Mouse (Mus musculus) limb, embryonic 11.5 days (tissue): ENCODE measurements around the gene Psd. TPM values are rescaled to one million over a fixed set of nuclear protein-coding genes. Genes with fewer than 3 reads are reported as not detected.

ENCODE experiments used
- ATAC-seq: fragments of 200-750 bp; cut with Nextera tagmentation; 2 replicates; pipeline ENCODE4 v1.8.0; 2017; ENCODE audit warnings: low read depth; ENCODE audit not compliant: insufficient number of reproducible peaks, low FRiP score, low TSS enrichment
- DNase-seq: peaks from one replicate; pipeline ENCODE4 v3.0.0-alpha.2; 2015; ENCODE audit warnings: low spot score
- H3K27ac ChIP-seq: fragments of 300-500 bp; sonication (generic); replicated peaks from 2 replicates; pipeline ENCODE4 v1.5.1; 2014; ENCODE audit warnings: low read depth, mild to moderate bottlenecking, low read length
- H3K27me3 ChIP-seq: fragments of 300-500 bp; sonication (generic); 2 replicates; pipeline ENCODE4 v1.6.1; 2014; ENCODE audit warnings: mild to moderate bottlenecking, low read length, mixed read lengths; ENCODE audit not compliant: control insufficient read depth, insufficient read depth
- H3K36me3 ChIP-seq: fragments of 300-500 bp; sonication (generic); 2 replicates; pipeline ENCODE4 v1.6.1; 2014; ENCODE audit warnings: mild to moderate bottlenecking, low read length, moderate library complexity, mixed read lengths; ENCODE audit not compliant: control insufficient read depth, insufficient read depth
- H3K4me1 ChIP-seq: fragments of 300-500 bp; sonication (generic); 2 replicates; pipeline ENCODE4 v1.6.1; 2014; ENCODE audit warnings: low read length, mixed read lengths; ENCODE audit not compliant: control insufficient read depth, insufficient read depth
- H3K4me2 ChIP-seq: fragments of 300-500 bp; sonication (generic); 2 replicates; pipeline ENCODE4 v1.6.1; 2014; ENCODE audit warnings: low read depth, mild to moderate bottlenecking, moderate library complexity; ENCODE audit not compliant: severe bottlenecking
- H3K4me3 ChIP-seq: fragments of 300-500 bp; sonication (generic); 2 replicates; pipeline ENCODE4 v1.5.1; 2014; ENCODE audit warnings: low read depth, low read length
- H3K9ac ChIP-seq: fragments of 300-500 bp; sonication (generic); 2 replicates; pipeline ENCODE4 v1.6.1; 2014; ENCODE audit warnings: mild to moderate bottlenecking, low read length
- H3K9me3 ChIP-seq: fragments of 300-500 bp; sonication (generic); 2 replicates; pipeline ENCODE4 v1.6.1; 2016; ENCODE audit warnings: low read length; ENCODE audit not compliant: control insufficient read depth
- WGBS: fragments of 180-500 bp; shearing (Covaris S2); extraction: QIAGEN DNeasy Blood & Tissue Kit; methylation state at CpG from one replicate; pipeline ENCODE4 v1.1.7; 2014; 5-methylcytosine and 5-hydroxymethylcytosine counted together
- polyA plus RNA-seq: library from polyadenylated mRNA; unstranded; fragments of >200 nt; fragmentation: Nextera tagmentation; extraction: Ambion mirVana; gene quantifications from 2 replicates; pipeline ENCODE4 v1.2.1, GENCODE M21; 2014

Psd gene
- polyA plus RNA-seq, 1 experiment from 2014 or later, result 1.7 TPM

DNA sequence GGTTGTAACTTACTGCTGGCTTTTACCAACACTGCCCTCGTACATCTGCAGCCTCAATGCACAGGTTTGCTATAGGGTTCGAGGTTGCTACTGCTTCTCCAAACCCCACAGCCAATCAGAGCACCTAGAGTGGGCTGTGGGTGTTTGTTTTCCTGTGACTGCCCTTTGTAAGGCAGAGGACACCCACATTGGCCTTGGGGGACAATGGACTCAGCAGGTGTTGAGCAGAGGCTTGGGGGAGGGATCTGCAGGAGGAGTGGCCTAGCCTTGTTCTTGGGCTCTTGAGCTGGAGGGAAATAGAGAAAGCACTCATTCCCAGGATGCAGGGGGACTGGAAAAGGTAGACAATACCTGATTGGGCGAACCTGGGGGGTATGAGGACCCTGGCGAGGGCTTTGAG lies 31.4 kb upstream of the Psd start:
- ATAC-seq (no peak), DNase-seq (no peak)
- H3K4me1 ChIP-seq, result peaks cover 2% of the 10 kb centered on the region; the same call in 1 of the 2 replicates
- H3K9ac ChIP-seq, result no peak overlapping the region
- WGBS, result 62% methylated on average over 4 of the region's 4 CpGs
- H3K4me3 ChIP-seq, result no peak overlapping the region
- peaks cover 15% of the 10 kb centered on the region for H3K27me3 ChIP-seq
- H3K4me2 ChIP-seq, result no peak overlapping the region
- H3K36me3 ChIP-seq, result no peaks in the 10 kb centered on the region
- H3K27ac ChIP-seq, result no peak overlapping the region
- H3K9me3 ChIP-seq, result no peaks in the 10 kb centered on the region

DNA sequence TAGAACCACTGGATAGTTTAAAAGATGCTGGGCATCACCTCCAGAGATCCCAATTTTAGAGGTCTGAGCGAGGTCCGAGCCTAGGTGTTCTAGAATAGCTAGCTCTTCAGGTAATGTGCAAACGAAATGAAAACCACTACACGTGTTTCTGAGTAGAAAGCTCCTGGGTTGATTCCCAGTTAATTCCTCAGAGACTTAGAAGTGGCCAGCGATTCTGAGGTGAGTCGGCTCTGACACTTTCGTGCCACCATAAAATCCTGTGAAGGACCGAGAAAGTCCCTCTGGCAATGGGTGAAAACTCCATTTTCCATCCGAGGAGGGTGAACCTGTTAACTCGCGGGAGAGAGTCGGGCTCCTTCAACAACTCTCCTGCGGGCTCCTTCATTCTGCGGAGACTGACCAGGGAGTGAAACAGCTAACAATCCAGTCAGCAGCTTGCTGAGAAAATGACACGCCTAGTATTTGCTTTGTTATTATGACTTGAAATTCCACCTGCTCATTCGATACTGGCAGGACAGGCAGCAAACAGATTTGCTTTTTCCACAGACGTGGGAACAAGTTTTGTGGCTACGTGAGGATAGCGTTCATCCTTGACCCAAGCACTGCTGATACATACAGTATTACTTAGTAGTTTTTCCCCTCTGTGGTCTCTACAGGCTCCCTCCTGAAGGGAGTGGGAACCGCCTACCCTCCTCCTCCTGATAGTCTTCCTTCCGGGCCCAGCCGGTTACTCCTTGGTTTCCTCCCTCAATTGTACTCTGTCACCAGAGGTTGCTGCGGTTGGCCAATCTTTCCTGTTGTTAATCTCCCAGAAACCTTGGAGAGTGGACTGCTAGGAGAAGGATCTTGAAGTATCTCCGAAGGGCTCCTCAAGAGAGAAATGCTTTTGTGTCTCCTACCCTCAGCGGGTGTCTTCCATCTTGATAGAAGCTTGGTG lies 30.7 kb upstream of the Psd start:
- Histone ChIP-seq H3K36me3 (no peaks in the 10 kb centered on the region), H3K9me3 (no peaks in the 10 kb centered on the region), H3K27ac (no peak overlapping the region), H3K9ac (peak overlapping the region; percentile 58; the same call in 1 of the 2 replicates), H3K4me2 (peak overlapping the region; percentile 68), H3K4me1 (peaks cover 2% of the 10 kb centered on the region; the same call in 1 of the 2 replicates), H3K27me3 (peaks cover 15% of the 10 kb centered on the region), H3K4me3 (peak overlapping the region; percentile 37; the same call in 1 of the 2 replicates)
- 20% methylated on average over 25 of the region's 25 CpGs for WGBS
- DNase-seq (no peak), ATAC-seq (no peak)

DNA sequence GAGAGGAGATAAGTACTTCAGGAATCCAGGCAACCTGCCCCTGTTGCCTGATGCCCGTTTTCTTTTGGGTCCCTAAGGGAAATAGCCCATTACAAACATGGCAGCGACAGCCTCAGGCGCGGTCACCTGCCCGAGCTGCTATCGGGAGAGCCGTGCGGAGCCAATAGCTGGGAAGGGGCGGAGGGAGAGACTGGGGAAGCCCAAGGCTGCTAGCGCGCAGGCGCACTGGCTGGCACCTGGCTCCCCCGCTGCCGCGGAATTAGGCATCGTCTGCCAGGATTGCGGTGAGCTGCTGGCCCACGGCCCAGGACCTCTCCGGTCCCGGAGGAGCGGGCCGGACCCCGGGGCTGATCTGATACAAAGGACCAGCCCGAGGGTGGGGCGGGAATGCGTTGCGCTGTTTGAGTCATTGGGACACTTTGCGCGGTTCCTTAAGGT lies 29.8 kb upstream of the Psd start:
- Histone ChIP-seq H3K9me3 (no peaks in the 10 kb centered on the region), H3K4me2 (peak overlapping the region; percentile 68), H3K27ac (no peak overlapping the region), H3K36me3 (no peaks in the 10 kb centered on the region), H3K27me3 (peaks cover 15% of the 10 kb centered on the region), H3K4me3 (peak overlapping the region; percentile 37), H3K4me1 (peaks cover 2% of the 10 kb centered on the region; the same call in 1 of the 2 replicates), H3K9ac (peak overlapping the region; percentile 58)
- WGBS, result 1% methylated on average over 29 of the region's 29 CpGs
- ATAC-seq (peak; percentile 76; the same call in 1 of the 2 replicates), DNase-seq (peak; percentile 86)

DNA sequence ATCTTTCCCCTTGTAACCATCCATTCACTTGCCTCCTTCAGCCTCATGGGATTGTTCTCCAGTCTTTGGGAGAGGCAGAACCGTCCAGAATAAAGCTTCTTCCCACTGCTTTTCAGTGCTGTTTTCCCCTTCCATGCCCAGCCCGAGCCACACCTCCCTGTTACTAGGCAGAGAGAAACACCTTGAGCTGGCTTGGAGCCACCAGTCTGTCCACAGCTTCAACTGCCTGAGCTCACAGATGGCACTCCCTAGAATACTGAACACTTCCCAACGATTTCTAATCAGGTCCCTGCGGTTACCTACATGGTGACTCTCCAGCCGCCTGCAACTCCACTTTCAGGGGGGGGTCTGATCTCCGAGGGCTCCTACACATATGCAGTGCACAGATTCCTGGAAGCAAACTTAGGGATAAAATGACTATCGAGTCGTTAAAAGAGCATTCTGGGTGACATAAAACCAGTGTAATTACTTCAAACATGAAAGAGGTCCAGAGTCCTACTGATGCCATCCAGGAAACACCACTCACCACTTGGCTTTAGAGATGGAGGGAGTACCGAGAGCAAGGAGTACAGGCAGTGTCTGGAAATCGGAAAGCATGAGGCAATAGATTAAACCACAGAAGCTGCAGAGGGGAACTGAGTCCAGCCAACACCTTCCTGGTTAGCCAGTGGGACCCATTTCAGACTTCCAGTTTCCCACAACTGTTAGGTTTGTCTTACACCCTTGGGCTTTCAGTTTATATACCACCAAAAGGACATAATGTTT lies 23.4 kb upstream of the Psd start, which contains the start of gene 2310034G01Rik:
Gene 2310034G01Rik, minus strand, starts transcription at position 135 of the 765 bp plus-strand sequence.
- H3K4me3 ChIP-seq, result peak within 1 kb of the TSS; percentile 53
- ATAC-seq, result no peak
- no peak within 1 kb of the TSS for H3K27ac ChIP-seq
- H3K9ac ChIP-seq, result peak within 1 kb of the TSS; percentile 72
- H3K27me3 ChIP-seq, result 0 out of 2 replicates have a peak, but pooled peaks cover 6% of the 10 kb centered on the region
- peak within 1 kb of the TSS; percentile 73 for H3K4me2 ChIP-seq
- no peaks in the 10 kb centered on the region for H3K4me1 ChIP-seq
- no peaks in the 10 kb centered on the region for H3K36me3 ChIP-seq
- no peaks in the 10 kb centered on the region for H3K9me3 ChIP-seq
- no peak for DNase-seq
- WGBS, result 56% methylated on average over 10 of the region's 10 CpGs

DNA sequence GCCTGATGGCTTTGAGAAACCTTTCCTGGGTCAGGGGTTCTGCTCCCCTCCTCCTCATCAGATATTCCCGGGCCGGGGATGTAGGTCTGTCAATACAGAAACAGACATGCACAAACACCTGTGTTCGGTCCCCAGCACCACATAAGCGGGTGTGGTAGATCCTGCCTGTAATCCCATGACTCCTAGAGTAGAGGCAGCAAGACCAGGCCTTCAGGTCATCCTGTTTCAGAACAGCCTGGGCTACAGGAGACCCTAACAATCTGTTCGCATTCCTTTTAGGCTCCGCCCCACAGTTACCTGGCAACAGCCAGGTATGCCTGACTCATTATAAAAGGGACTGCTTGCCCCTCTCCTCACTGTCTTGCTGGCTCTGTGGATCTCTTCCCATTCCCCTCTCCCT lies 22.6 kb upstream of the Psd start:
- H3K36me3 ChIP-seq, result no peaks in the 10 kb centered on the region
- WGBS, result 31% methylated on average over 6 of the region's 6 CpGs
- 0 out of 2 replicates have a peak, but pooled peaks cover 6% of the 10 kb centered on the region for H3K27me3 ChIP-seq
- H3K9me3 ChIP-seq, result no peaks in the 10 kb centered on the region
- DNase-seq, result no peak
- no peak overlapping the region for H3K27ac ChIP-seq
- peak overlapping the region; percentile 72; the same call in 1 of the 2 replicates for H3K9ac ChIP-seq
- H3K4me1 ChIP-seq, result no peaks in the 10 kb centered on the region
- peak overlapping the region; percentile 53 for H3K4me3 ChIP-seq
- ATAC-seq, result no peak; the same call in 1 of the 2 replicates
- H3K4me2 ChIP-seq, result peak overlapping the region; percentile 73

DNA sequence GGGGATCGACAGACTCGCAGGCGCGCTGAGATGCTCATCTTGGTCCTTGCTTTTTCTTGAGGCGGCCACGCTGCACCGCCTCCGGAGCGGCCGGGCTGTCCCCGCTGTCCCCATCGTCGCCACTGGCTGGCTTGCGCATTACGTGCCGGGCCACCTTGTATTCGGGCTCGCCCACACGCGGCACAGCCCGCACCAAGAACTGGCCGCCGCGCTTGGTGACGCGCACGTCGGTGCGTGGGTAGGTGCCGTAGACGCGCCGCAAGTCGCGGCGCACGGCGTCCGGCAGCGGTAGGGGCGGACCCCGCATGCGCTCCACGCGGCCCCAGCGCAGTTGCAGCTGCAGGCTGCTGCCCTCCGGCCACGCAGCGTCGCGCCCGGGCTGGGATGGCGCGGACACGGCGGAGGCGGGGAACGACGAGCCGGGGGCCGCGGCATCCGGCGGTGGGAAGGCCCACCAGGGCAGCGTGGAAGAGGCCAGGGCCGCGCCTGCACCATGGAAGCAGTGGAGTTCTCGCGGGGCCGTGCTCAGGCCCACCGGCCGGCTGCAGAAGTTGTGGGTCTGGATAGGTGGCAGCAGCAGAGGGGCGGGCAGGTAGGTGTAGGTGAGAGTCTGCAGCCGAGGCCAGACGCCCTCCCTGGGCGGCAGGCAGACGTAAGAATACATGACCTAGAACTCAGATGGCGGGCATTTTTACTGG lies 22.0 kb upstream of the Psd start:
- Histone ChIP-seq H3K27ac (peak overlapping the region; percentile 22; the same call in 1 of the 2 replicates), H3K9ac (peak overlapping the region; percentile 72), H3K4me3 (peak overlapping the region; percentile 53), H3K36me3 (no peaks in the 10 kb centered on the region), H3K4me1 (no peaks in the 10 kb centered on the region), H3K9me3 (no peaks in the 10 kb centered on the region), H3K4me2 (peak overlapping the region; percentile 73), H3K27me3 (0 out of 2 replicates have a peak, but pooled peaks cover 6% of the 10 kb centered on the region)
- DNase-seq (peak; percentile 73), ATAC-seq (peak; percentile 73)
- under 1% methylated on average over 77 of the region's 78 CpGs for WGBS

DNA sequence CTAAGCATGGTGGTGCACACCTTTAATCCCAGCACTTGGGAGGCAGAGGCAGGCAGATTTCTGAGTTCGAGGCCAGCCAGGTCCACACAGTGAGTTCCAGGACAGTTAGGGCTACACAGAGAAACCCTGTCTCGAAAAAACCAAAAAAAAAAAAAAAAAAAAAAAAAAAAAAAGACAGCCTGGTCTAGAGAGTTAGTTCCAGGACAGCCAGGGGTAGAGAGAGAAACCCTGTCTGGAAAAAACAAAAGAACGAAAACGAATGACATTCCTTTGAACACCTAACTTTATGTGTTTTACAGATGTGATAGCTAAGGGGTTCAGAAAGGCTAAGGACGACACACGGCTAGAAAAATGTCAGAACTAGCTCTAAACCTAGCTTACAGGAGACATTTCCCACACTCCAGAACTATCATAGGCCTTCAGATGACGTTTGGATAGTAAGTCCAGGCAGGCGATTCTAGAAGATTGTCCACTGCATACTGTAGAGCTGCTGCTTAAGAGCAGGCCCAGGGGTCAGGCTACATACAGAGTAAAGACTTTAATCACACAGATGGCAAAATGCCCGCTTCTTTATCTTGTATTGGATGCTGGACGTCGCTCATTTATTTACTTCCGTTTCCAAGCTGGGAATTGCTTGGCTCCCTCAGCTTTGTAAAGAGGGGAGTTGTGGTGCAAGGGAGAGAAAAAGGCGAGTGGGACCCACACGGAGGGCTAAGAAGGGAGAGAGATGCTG lies 21.1 kb upstream of the Psd start:
- H3K9ac ChIP-seq, result peak overlapping the region; percentile 72
- peak overlapping the region; percentile 53 for H3K4me3 ChIP-seq
- H3K4me1 ChIP-seq, result no peaks in the 10 kb centered on the region
- peak overlapping the region; percentile 73 for H3K4me2 ChIP-seq
- ATAC-seq (no peak), DNase-seq (no peak)
- peaks cover 6% of the 10 kb centered on the region; the same call in 1 of the 2 replicates for H3K27me3 ChIP-seq
- 33% methylated on average over 14 of the region's 14 CpGs for WGBS
- H3K36me3 ChIP-seq, result no peaks in the 10 kb centered on the region
- no peak overlapping the region for H3K27ac ChIP-seq
- H3K9me3 ChIP-seq, result no peaks in the 10 kb centered on the region
